Mouse (Mus musculus) spleen, adult 2 months (tissue): Measurements from ENCODE around the gene Gm10392.

ENCODE experiments used
- CTCF ChIP-seq: fragments of 200-500 bp; IDR thresholded peaks from 2 replicates; pipeline ENCODE4 v1.5.1; 2011; ENCODE audit warnings: mild to moderate bottlenecking, inconsistent platforms; ENCODE audit not compliant: insufficient read depth, insufficient read length, insufficient replicate concordance; ENCODE audit errors: extremely low read depth
- POLR2A ChIP-seq: fragments of 200-500 bp; IDR thresholded peaks from 2 replicates; pipeline ENCODE4 v1.6.1; 2011; ENCODE audit warnings: low read depth, low read length, inconsistent platforms

- TF ChIP-seq POLR2A = no peak
- TF ChIP-seq CTCF = no peak
These were observed 15.5 kb downstream of the Gm10392 start for GRCm38 (mm10) chr11:77503511-77503910.
